Mouse (Mus musculus) liver, embryonic 14.5 days (tissue): ENCODE measurements at regions not wholly inside any gene's neighbourhood (a gene's known extent, or its start where the extent isn't known, plus 50 kb on each side); places are given as distances from the start of the nearest gene placed in this dataset.

Experiments
- ATAC-seq: fragments of 200-750 bp; cut with Nextera tagmentation; 2 replicates; pipeline ENCODE4 v1.8.0; 2017; ENCODE audit warnings: moderate number of reproducible peaks, mild to moderate bottlenecking, moderate library complexity; ENCODE audit not compliant: insufficient read depth
- DNase-seq, 3 experiments: peaks; one replicate each; pipeline ENCODE4 v3.0.0-alpha.2; 2012 to 2013; ENCODE audit warnings: low read depth in 3 of 3, low spot score in 3 of 3
- H3K27ac ChIP-seq: fragments of 300-500 bp; sonication (generic); 2 replicates; pipeline ENCODE4 v1.5.1; 2014; ENCODE audit warnings: moderate library complexity, mild to moderate bottlenecking, control low read depth, inconsistent platforms
- H3K27me3 ChIP-seq: fragments of 300-500 bp; sonication (generic); 2 replicates; pipeline ENCODE4 v1.6.1; 2014; ENCODE audit warnings: mild to moderate bottlenecking, low read length, moderate library complexity; ENCODE audit not compliant: control insufficient read depth, insufficient read depth
- H3K36me3 ChIP-seq: fragments of 300-500 bp; sonication (generic); replicated peaks from 2 replicates; pipeline ENCODE4 v1.6.1; 2014; ENCODE audit warnings: low read depth; ENCODE audit not compliant: control insufficient read depth, insufficient read depth
- H3K4me1 ChIP-seq, 2 experiments: fragments of 200-500 bp in 1 of 2; fragments of 300-500 bp in 1 of 2; sonication (generic) in 1 of 2; replicated peaks; 2 replicates each; pipeline ENCODE4 v1.6.1; 2012 to 2014; ENCODE audit warnings: antibody characterized with exemption in 1 of 2, inconsistent platforms in 1 of 2, low read length in 1 of 2; ENCODE audit not compliant: control insufficient read depth in 2 of 2, insufficient read depth in 2 of 2
- H3K4me2 ChIP-seq: fragments of 300-500 bp; sonication (generic); 2 replicates; pipeline ENCODE4 v1.6.1; 2014; ENCODE audit warnings: low read depth, mild to moderate bottlenecking, control low read depth, moderate library complexity
- H3K4me3 ChIP-seq, 2 experiments: fragments of 200-500 bp in 1 of 2; fragments of 300-500 bp in 1 of 2; sonication (generic) in 1 of 2; 2 replicates each; pipeline ENCODE4 v1.5.1; 2012 to 2014; ENCODE audit warnings: low read depth in 2 of 2, low read length in 2 of 2, mild to moderate bottlenecking in 2 of 2, control low read depth in 1 of 2, inconsistent platforms in 1 of 2, moderate library complexity in 1 of 2; ENCODE audit not compliant: insufficient read depth in 1 of 2
- H3K9ac ChIP-seq: fragments of 300-500 bp; sonication (generic); replicated peaks from 2 replicates; pipeline ENCODE4 v1.6.1; 2014; ENCODE audit warnings: mild to moderate bottlenecking, control low read depth, moderate library complexity
- H3K9me3 ChIP-seq: fragments of 300-500 bp; sonication (generic); 2 replicates; pipeline ENCODE4 v1.6.1; 2016; ENCODE audit warnings: low read length, mixed read lengths; ENCODE audit not compliant: control insufficient read depth
- CTCF ChIP-seq: IDR thresholded peaks from 2 replicates; pipeline ENCODE4 v1.5.1; 2016; ENCODE audit warnings: antibody characterized with exemption, low read depth, control low read depth
- EP300 ChIP-seq: IDR thresholded peaks from 2 replicates; pipeline ENCODE4 v1.6.1; 2016; ENCODE audit warnings: antibody characterized with exemption, low read depth
- WGBS: fragments of 180-500 bp; shearing (Covaris S2); extraction: QIAGEN DNeasy Blood & Tissue Kit; methylation state at CpG from one replicate; pipeline ENCODE4 v1.1.7; 2014; ENCODE audit not compliant: insufficient replicate concordance; 5-methylcytosine and 5-hydroxymethylcytosine counted together

GRCm38 (mm10) chr2:117968731-117969130, 142.9 kb upstream of the Thbs1 start:
- H3K27me3 ChIP-seq: no peaks in the 10 kb centered on the region
- H3K36me3 ChIP-seq: no peaks in the 10 kb centered on the region
- H3K9me3 ChIP-seq: no peaks in the 10 kb centered on the region
- TF ChIP-seq EP300: no peak
- no peak for TF ChIP-seq CTCF
- H3K9ac ChIP-seq: no peak overlapping the region
- no peaks in the 10 kb centered on the region for H3K4me1 ChIP-seq
- WGBS: 71% methylated on average over 1 of the region's 1 CpGs
- H3K27ac ChIP-seq: no peak overlapping the region
- DNase-seq: no peak
- H3K4me2 ChIP-seq: no peak overlapping the region
- no peak for ATAC-seq
- H3K4me3 ChIP-seq: no peak overlapping the region

- DNase-seq (no peak), ATAC-seq (no peak)
- H3K9me3 ChIP-seq: no peaks in the 10 kb centered on the region
- H3K4me2 ChIP-seq: no peak overlapping the region
- no peak overlapping the region for H3K9ac ChIP-seq
- no peak overlapping the region for H3K27ac ChIP-seq
- no peaks in the 10 kb centered on the region for H3K4me1 ChIP-seq
- H3K27me3 ChIP-seq: no peaks in the 10 kb centered on the region
- WGBS: 67% methylated on average over 5 of the region's 5 CpGs
- no peak overlapping the region for H3K4me3 ChIP-seq
- H3K36me3 ChIP-seq: no peaks in the 10 kb centered on the region
- TF ChIP-seq CTCF (no peak), EP300 (no peak)
Measured at GRCm38 (mm10) chr2:117970631-117971030, 141.0 kb upstream of the Thbs1 start.

GRCm38 (mm10) chr2:117977033-117977432, 134.6 kb upstream of the Thbs1 start:
- H3K9ac ChIP-seq: no peak overlapping the region
- H3K27me3 ChIP-seq: no peaks in the 10 kb centered on the region
- TF ChIP-seq EP300: no peak
- no peak for TF ChIP-seq CTCF
- H3K27ac ChIP-seq: no peak overlapping the region
- no peak overlapping the region for H3K4me3 ChIP-seq
- WGBS: 37% methylated on average over 9 of the region's 9 CpGs
- no peaks in the 10 kb centered on the region for H3K4me1 ChIP-seq
- no peak overlapping the region for H3K4me2 ChIP-seq
- DNase-seq (no peak), ATAC-seq (no peak)
- H3K36me3 ChIP-seq: no peaks in the 10 kb centered on the region
- no peaks in the 10 kb centered on the region for H3K9me3 ChIP-seq

- ATAC-seq (no peak), DNase-seq (no peak)
- Histone ChIP-seq H3K27ac (no peak overlapping the region), H3K4me3 (no peak overlapping the region), H3K27me3 (no peaks in the 10 kb centered on the region), H3K36me3 (no peaks in the 10 kb centered on the region), H3K9me3 (no peaks in the 10 kb centered on the region), H3K9ac (no peak overlapping the region), H3K4me1 (no peaks in the 10 kb centered on the region), H3K4me2 (no peak overlapping the region)
- TF ChIP-seq EP300: no peak
- 56% methylated on average over 2 of the region's 2 CpGs for WGBS
Measured at GRCm38 (mm10) chr2:117980856-117981255, 130.8 kb upstream of the Thbs1 start.

- ATAC-seq (no peak), DNase-seq (no peak)
- Histone ChIP-seq H3K27ac (no peak overlapping the region), H3K4me2 (no peak overlapping the region), H3K36me3 (no peaks in the 10 kb centered on the region), H3K9ac (no peak overlapping the region), H3K4me3 (no peak overlapping the region), H3K27me3 (no peaks in the 10 kb centered on the region), H3K4me1 (0 out of 4 replicates have a peak, but pooled peaks cover 0 to 2% of the 10 kb centered on the region in 2 experiments), H3K9me3 (no peaks in the 10 kb centered on the region)
- TF ChIP-seq EP300 (no peak), CTCF (no peak)
- WGBS: 63% methylated on average over 5 of the region's 5 CpGs
Measured at GRCm38 (mm10) chr2:117984569-117984968, 127.1 kb upstream of the Thbs1 start.
